Mouse (Mus musculus) urinary bladder, postnatal 25 days (tissue): Measurements from ENCODE around the gene Lce1a1.

Experiments
- DNase-seq: peaks from one replicate; pipeline ENCODE4 v3.0.0; 2022; ENCODE audit warnings: low spot score

Gene Lce1a1

GRCm38 (mm10) chr3:92648207-92648606 lies at the start of gene Lce1a1:
Gene Lce1a1 (minus strand): TSS chr3:92648307.
- no peak for DNase-seq

DNA sequence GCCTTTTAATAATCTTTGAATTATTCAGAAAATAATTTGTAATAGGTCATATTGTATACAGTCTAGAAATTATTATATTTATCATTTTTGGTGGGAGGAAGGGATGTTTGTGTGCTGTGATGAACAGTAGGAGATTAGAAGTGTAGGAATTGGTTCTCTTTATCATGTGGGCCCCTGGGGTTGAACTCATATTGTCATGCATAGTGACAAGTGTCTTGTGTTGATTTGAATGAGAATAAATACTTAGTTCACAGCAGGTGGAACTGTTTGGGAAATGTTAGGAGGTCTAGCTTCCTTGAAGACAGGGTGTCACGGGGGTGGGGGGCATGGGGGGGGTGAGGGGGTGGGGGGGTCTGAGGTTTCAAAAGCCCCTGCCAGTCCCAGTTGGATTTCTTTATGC lies 46.5 kb upstream of the Lce1a1 start:
- DNase-seq: no peak

DNA sequence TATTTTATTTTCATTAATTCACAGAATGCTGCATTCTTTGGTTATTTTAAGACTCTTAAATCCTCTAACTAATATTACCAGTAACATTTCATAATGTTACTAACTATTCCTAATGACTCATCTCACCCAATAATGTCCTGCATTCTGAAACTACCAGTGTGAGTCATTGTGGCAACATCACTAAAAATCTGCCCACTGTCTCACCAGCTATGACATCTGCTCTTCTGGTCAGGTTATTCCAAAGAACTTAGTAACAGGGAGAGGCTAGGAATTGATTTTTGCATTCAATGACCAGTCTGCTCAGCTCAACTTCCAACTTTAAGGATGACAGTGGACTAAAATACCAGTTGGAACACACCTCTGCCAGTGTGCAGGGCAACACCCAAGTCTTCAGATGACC lies 43.6 kb upstream of the Lce1a1 start:
- DNase-seq: no peak

DNA sequence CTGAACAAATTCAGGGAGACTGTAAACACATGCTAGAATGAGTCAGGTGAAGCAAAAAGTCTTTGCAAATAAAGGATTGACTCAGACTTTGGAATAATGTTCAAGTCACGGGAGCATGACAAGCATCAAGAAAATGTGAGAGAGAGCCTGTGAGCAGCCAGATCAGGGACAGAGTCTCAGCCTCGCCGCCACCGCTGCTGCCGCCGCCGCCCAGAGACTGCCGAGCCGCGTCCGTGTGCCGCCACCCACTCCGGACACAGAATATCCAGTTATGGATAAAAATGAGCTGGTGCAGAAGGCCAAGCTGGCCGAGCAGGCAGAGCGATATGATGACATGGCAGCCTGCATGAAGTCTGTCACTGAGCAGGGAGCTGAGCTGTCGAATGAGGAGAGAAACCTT lies 41.0 kb upstream of the Lce1a1 start:
- DNase-seq: peak; percentile 12

DNA sequence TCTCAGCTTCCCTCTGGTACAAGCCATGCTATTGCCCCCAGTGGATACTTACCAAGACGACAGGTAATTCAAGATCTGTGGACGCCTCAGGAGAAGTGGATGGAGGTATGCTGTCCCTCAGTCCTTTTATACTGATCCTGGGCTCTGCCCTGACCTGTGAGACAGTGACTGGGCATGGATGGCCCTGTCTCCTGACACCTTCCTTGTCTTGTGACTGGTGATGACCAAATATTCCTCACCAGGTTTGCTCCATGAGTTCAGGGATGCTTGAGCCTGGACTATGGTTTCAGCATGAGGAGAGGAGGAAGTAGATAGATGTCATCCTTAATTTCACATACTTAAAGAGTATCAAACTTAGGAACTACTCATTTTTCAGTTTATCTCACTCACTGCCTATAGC lies 39.0 kb upstream of the Lce1a1 start, which contains the start of gene Lce1d:
TSS of gene Lce1d (minus strand) at position 101 of the 400 bp plus-strand sequence.
- DNase-seq: no peak

DNA sequence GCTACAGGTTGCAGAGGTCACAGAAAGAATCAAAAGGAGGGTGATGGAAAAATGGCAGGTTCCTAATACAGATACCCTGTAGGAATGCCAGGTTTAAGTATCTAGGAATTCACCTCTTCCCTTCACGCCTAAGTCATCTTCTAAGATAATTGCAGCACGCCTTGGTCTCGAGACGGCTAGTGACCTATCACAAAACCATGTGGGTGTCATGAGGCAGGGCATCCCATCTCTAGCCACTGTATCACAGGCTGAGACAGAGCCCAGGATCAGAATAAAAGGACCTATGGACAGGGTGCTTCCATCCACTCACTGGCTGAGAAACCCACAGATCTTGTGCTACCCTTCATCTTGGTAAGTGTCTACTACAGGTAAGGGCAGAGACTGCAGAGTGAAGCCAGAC lies 30.8 kb upstream of the Lce1a1 start, which contains the start of gene Lce1c:
TSS of gene Lce1c (plus strand) at position 301 of the 400 bp plus-strand sequence.
- no peak for DNase-seq

- DNase-seq: no peak
These were observed 22.1 kb upstream of the Lce1a1 start, which contains the start of gene Lce1a2 for GRCm38 (mm10) chr3:92670215-92670614. Gene Lce1a2 (minus strand): TSS chr3:92670315.

DNA sequence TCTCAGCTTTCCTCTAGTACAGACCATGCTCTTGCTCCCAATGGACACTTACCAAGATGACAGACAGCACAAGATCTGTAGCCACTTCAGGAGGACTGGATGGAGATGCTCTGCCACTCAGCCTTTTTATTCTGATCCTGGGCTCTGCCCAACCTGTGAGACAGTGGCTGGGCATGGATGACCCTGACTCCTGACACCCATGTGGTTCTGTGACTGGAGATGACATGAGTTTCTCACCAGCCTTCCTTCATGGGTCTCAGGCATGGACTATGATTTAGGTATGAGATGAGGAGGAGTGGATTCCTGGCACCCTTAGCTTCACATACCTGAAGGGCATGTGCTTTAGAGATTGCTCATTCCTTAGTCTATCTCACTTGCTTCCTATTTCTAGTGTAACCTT lies 8.7 kb upstream of the Lce1a1 start, which contains the start of gene Lce1b:
TSS of gene Lce1b (minus strand) at position 101 of the 400 bp plus-strand sequence.
- no peak for DNase-seq

DNA sequence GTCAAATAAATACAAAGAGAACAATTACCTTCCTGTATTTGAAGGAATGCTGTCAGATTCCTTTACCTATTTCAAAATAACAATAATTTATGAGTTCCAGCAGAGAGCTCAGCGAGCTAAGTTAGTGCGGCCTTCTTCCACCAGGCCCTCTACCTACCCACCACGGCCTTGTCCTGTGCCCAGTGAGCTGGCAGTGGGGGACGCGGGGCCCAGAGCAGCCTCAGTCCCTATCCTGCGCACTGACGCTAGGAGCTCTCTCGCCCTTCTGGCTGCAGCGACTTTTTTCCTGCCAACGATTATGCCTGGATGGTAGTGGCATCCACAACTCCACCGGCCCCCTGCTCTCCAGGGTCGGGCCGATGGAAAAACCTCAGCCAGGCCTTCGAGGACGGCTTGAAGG lies 8.3 kb downstream of the Lce1a1 start:
- no peak for DNase-seq

- DNase-seq: no peak
These were observed 9.5 kb downstream of the Lce1a1 start for GRCm38 (mm10) chr3:92638653-92638991.

GRCm38 (mm10) chr3:92637745-92638652 lies 10.1 kb downstream of the Lce1a1 start:
- no peak for DNase-seq

- no peak for DNase-seq
These were observed 26.5 kb downstream of the Lce1a1 start, which contains the start of gene Lce6a for GRCm38 (mm10) chr3:92621560-92621959. Gene Lce6a (minus strand): TSS chr3:92621660.

GRCm38 (mm10) chr3:92609804-92610203 lies 38.3 kb downstream of the Lce1a1 start:
- DNase-seq: no peak

DNA sequence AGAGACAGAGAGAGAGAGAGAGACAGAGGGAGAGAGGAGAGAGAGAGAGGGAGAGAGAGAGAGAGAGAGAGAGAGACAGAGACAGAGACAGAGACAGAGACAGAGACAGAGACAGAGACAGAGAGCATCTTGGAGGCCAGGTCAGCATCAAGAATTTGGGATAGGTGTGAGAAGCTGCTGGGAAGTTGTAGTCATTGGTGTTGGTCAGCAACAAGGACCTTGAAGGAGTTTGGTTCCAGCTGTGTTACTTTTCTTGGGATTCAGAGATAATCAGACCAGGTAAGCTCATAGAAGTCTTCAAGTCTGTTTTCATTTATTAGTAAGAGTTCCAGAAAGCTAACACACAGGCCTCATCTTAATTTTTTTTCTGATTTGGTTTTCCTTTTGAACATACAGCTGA lies 40.7 kb downstream of the Lce1a1 start, which contains the start of gene 2210017I01Rik:
TSS of gene 2210017I01Rik (minus strand) at position 101 of the 400 bp plus-strand sequence.
- DNase-seq: no peak

GRCm38 (mm10) chr3:92602169-92602568 lies 45.9 kb downstream of the Lce1a1 start:
- DNase-seq: no peak

DNA sequence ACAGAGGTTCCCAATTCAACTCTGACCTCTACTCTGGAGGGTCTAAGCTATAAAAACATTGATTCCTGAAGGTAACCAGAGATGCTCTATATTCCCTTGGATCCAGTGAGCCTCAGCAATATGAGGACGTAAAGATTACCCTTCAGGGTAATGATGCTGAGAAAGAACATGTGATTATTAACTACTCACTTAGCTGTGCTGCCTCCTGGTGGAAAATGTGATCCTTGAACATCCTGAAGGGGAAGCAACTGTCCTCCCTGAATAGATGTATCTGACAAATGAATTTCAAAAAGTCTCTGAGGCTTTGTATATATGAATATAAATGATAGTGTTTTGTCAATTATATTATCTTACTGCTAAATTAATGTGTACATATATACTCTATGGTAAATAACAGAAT lies 47.7 kb downstream of the Lce1a1 start:
- no peak for DNase-seq

DNA sequence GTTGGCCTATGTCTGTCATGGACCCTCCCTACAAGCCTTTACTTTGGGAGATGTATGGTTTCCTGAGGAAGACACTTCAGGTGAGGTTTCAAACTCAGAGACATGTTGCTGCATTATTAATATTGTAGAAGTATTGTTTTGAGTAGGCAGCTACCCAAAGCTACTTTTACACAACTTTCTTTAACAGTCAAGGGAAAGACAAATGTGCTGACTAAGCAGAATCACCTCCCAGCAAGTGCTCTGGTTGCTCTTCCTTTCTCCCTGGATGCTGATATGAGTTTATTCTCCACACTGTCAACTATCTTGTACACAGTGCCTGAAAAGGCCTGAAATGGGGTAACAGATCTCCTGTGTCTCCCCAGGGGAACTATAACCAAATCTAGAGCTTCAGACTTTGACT lies 48.1 kb downstream of the Lce1a1 start:
- DNase-seq: no peak

- DNase-seq: no peak
These were observed 49.7 kb downstream of the Lce1a1 start for GRCm38 (mm10) chr3:92598429-92598828.
